Mouse (Mus musculus) stomach, embryonic 16.5 days (tissue): ENCODE data around the gene Tcstv1. TPM values are rescaled to one million over a fixed set of nuclear protein-coding genes. Genes with fewer than 3 reads are reported as not detected.
"Not testable (repeated sequence)": the region's sequence is repeated elsewhere in the genome, so short reads cannot be mapped to it uniquely, and the experiment has no call there.

Experiments
- ATAC-seq: fragments of 200-750 bp; cut with Nextera tagmentation; 2 replicates; pipeline ENCODE4 v1.8.0; 2017; ENCODE audit warnings: moderate number of reproducible peaks, moderate TSS enrichment; ENCODE audit not compliant: insufficient read depth, low FRiP score
- H3K27ac ChIP-seq: fragments of 300-500 bp; sonication (generic); 2 replicates; pipeline ENCODE4 v1.5.1; 2014; ENCODE audit warnings: low read length
- H3K27me3 ChIP-seq: fragments of 300-500 bp; sonication (generic); 2 replicates; pipeline ENCODE4 v1.6.1; 2014; ENCODE audit warnings: low read length, control low read depth, mixed read lengths; ENCODE audit not compliant: control insufficient read depth, insufficient read depth
- H3K36me3 ChIP-seq: fragments of 300-500 bp; sonication (generic); 2 replicates; pipeline ENCODE4 v1.6.1; 2014; ENCODE audit warnings: low read length; ENCODE audit not compliant: control insufficient read depth, insufficient read depth
- H3K4me1 ChIP-seq: fragments of 300-500 bp; sonication (generic); 2 replicates; pipeline ENCODE4 v1.6.1; 2014; ENCODE audit warnings: low read length, control low read depth, mixed read lengths; ENCODE audit not compliant: control insufficient read depth, insufficient read depth
- H3K4me2 ChIP-seq: fragments of 300-500 bp; sonication (generic); 2 replicates; pipeline ENCODE4 v1.6.1; 2014; ENCODE audit warnings: low read depth, low read length, mixed read lengths
- H3K4me3 ChIP-seq: fragments of 300-500 bp; sonication (generic); replicated peaks from 2 replicates; pipeline ENCODE4 v1.5.1; 2014; ENCODE audit warnings: mild to moderate bottlenecking, low read length
- H3K9ac ChIP-seq: fragments of 300-500 bp; sonication (generic); 2 replicates; pipeline ENCODE4 v1.6.1; 2014; ENCODE audit warnings: low read length
- H3K9me3 ChIP-seq: fragments of 300-500 bp; sonication (generic); replicated peaks from 2 replicates; pipeline ENCODE4 v1.6.1; 2016; ENCODE audit warnings: low read length, control low read depth; ENCODE audit not compliant: control insufficient read depth
- WGBS: fragments of 180-500 bp; shearing (Covaris S2); extraction: QIAGEN DNeasy Blood & Tissue Kit; methylation state at CpG from one replicate; pipeline ENCODE4 v1.1.7; 2014; 5-methylcytosine and 5-hydroxymethylcytosine counted together
- polyA plus RNA-seq: library from polyadenylated mRNA; unstranded; fragments of >200 nt; fragmentation: Nextera tagmentation; extraction: Ambion mirVana; gene quantifications from 2 replicates; pipeline ENCODE4 v1.2.1, GENCODE M21; 2015

The Tcstv1 gene
- polyA plus RNA-seq, result not detected in 2 replicates

DNA sequence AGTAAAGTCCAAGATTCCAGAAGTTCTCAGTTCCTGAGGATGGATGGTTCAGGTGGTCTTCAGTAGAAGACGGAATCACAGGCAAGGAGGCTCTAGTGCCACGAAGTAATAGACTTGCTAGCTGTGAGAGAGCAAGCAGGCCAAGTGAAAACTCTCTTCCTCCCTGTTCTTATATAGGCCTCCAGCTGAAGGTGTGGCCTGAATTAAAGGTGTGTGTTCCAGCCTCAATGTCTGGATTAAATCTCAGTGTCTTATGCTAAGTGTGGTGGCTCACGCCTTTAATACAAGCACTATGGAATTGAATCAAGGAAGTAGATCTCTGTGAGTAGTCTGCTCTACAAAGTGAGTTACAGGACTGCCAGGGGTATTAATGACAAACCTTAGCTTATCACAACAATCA is at the start of gene Tcstv1:
Gene Tcstv1 (minus strand): TSS at position 101 of the 400 bp plus-strand sequence.
- not testable (repeated sequence) for H3K27ac ChIP-seq, H3K9me3 ChIP-seq, H3K4me2 ChIP-seq, H3K4me1 ChIP-seq, H3K27me3 ChIP-seq, H3K9ac ChIP-seq, ATAC-seq, H3K4me3 ChIP-seq, H3K36me3 ChIP-seq
- WGBS, result 79% methylated on average over 3 of the region's 3 CpGs

- not testable (repeated sequence) for H3K4me3 ChIP-seq, H3K9me3 ChIP-seq, H3K4me2 ChIP-seq, H3K4me1 ChIP-seq, H3K9ac ChIP-seq, H3K36me3 ChIP-seq, H3K27me3 ChIP-seq, H3K27ac ChIP-seq, ATAC-seq
- no CpG with 5 or more reads among the region's 5 CpGs for WGBS
Observed at GRCm38 (mm10) chr13:119929172-119929571, 34.6 kb upstream of the Tcstv1 start, which contains the start of gene Gm21761. Gene Gm21761 (minus strand): TSS chr13:119929272.

- not testable (repeated sequence) for H3K9ac ChIP-seq, H3K36me3 ChIP-seq, H3K4me2 ChIP-seq, H3K27me3 ChIP-seq, H3K4me3 ChIP-seq, ATAC-seq, H3K9me3 ChIP-seq, H3K27ac ChIP-seq, H3K4me1 ChIP-seq
- WGBS, result 82% methylated on average over 2 of the region's 3 CpGs
Observed at GRCm38 (mm10) chr13:119924597-119925340, 30.2 kb upstream of the Tcstv1 start.

DNA sequence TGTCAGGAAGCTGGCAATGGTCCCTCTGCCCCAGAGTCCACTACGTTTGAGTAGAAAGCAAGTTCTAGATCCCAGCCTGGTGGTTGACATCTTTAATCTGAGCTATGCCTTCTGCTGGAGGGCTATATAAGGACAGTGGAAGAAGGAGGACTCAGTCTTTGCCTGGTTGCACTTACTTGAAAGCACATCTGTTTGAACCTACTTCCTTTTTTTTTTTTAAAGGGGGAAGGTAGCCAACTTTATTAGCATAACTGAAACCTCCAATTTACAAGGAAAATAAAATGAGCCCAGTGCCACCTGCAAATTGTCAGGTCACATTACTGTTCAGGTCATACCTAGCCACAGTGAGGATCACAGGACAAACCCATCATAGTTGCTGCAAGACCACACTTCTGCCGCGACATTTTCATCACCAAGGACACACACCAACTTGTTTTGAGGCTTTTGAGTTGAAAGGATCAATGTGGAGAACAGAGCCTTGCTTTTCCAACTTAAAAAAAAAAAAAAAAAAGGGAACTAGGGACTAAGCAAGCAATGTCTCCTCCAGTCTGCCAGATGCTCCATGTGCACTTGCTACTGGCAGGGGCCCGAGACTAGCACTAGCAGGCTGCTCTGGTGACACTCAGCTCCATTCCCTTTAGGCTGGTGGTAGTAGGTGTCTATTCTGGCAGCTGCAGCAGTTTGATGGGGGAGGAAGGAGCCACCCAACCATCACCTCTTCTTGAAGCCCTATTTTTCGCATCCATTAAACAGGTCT is 22.6 kb upstream of the Tcstv1 start:
- not testable (repeated sequence) for H3K4me1 ChIP-seq, ATAC-seq, H3K4me3 ChIP-seq, H3K27me3 ChIP-seq, H3K9me3 ChIP-seq, H3K4me2 ChIP-seq, H3K36me3 ChIP-seq, H3K27ac ChIP-seq, H3K9ac ChIP-seq
- WGBS, result 75% methylated on average over 4 of the region's 5 CpGs

GRCm38 (mm10) chr13:119916449-119916848 is 21.9 kb upstream of the Tcstv1 start:
- H3K27me3 ChIP-seq, ATAC-seq: not testable (repeated sequence)
- WGBS, result 46% methylated on average over 2 of the region's 2 CpGs

DNA sequence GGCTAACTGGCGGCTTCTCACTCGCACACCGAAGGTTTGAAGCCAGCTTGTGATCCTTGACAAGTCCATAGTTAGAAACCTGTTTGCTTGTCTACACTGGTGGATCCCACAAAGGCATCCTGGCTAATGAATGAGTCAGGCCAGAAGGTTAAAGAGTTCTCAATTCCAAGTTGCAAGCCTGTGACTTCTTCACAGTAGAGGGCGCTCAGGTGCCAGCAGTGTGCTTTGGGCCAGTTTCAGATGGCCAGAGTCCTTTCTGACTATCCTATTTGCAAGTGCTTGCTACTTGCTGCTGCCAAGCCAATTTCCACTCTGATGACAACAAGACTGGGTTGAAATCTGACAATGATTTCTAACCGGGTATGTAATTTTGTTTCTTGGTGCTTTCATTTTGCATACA is 4.0 kb upstream of the Tcstv1 start:
- not testable (repeated sequence) for ATAC-seq, H3K4me1 ChIP-seq, H3K4me3 ChIP-seq, H3K27ac ChIP-seq, H3K9ac ChIP-seq, H3K4me2 ChIP-seq, H3K9me3 ChIP-seq, H3K27me3 ChIP-seq, H3K36me3 ChIP-seq
- 61% methylated on average over 4 of the region's 5 CpGs for WGBS

More at GRCm38 (mm10) chr13:119916449-119916848, 21.9 kb upstream of the Tcstv1 start:
- not testable (repeated sequence) for H3K27ac ChIP-seq, H3K36me3 ChIP-seq, H3K9me3 ChIP-seq, H3K4me1 ChIP-seq, H3K4me3 ChIP-seq, H3K4me2 ChIP-seq, H3K9ac ChIP-seq

GRCm38 (mm10) chr13:119886896-119887295 is 7.7 kb downstream of the Tcstv1 start:
- H3K27ac ChIP-seq, ATAC-seq, H3K4me3 ChIP-seq, H3K9ac ChIP-seq, H3K4me2 ChIP-seq, H3K9me3 ChIP-seq, H3K27me3 ChIP-seq, H3K4me1 ChIP-seq, H3K36me3 ChIP-seq: not testable (repeated sequence)
- WGBS, result 42% methylated on average over 4 of the region's 4 CpGs

DNA sequence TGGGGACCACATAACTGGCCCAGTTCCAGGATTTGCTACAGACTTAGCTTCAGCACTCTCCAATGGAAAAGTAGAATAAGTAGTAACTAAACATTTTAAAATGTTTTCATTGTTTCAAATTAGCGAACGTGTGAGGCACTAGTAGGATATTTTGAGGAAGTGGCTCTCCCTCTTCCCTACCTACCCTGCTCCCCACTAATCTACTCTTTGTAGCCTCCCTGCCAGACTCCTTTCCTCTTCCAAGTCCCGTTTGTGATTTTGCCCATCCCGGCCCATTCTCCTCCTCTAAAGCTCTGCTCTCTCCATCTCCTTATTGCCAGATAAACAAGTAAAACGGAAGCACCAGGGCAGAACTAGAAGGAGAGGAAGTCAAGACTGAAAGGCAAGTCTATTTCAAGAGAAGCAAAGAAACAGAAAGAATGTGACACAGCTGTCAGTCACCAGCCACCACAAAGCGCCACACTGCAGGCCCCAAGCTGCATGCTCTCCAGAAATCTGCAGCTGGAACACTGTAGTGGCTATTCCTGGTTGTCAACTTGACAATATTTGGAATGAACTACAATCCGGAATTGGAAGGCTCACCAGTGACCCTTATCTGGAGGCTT is 30.1 kb downstream of the Tcstv1 start:
- H3K4me2 ChIP-seq, H3K9me3 ChIP-seq, H3K36me3 ChIP-seq, H3K9ac ChIP-seq, H3K27ac ChIP-seq, H3K4me1 ChIP-seq, H3K4me3 ChIP-seq, H3K27me3 ChIP-seq, ATAC-seq: not testable (repeated sequence)
- 69% methylated on average over 6 of the region's 7 CpGs for WGBS

GRCm38 (mm10) chr13:119862399-119862798 is 32.2 kb downstream of the Tcstv1 start:
- H3K36me3 ChIP-seq, ATAC-seq, H3K4me3 ChIP-seq, H3K4me1 ChIP-seq, H3K4me2 ChIP-seq, H3K9ac ChIP-seq, H3K27me3 ChIP-seq, H3K9me3 ChIP-seq, H3K27ac ChIP-seq: not testable (repeated sequence)
- WGBS, result no CpG with 5 or more reads among the region's 6 CpGs
